Mouse (Mus musculus) heart, postnatal 0 days (tissue): ENCODE measurements at regions not wholly inside any gene's neighbourhood (a gene's known extent, or its start where the extent isn't known, plus 50 kb on each side); places are given as distances from the start of the nearest gene placed in this dataset.
"Not testable (repeated sequence)": the region's sequence is repeated elsewhere in the genome, so short reads cannot be mapped to it uniquely, and the experiment has no call there.

Experiments
- ATAC-seq: fragments of 200-750 bp; cut with Nextera tagmentation; 2 replicates; pipeline ENCODE4 v1.8.0; 2017; ENCODE audit warnings: low read depth, moderate number of reproducible peaks, moderate library complexity; ENCODE audit not compliant: insufficient read depth
- DNase-seq: peaks from one replicate; pipeline ENCODE4 v3.0.0-alpha.2; 2016; ENCODE audit warnings: low spot score
- H3K27ac ChIP-seq: fragments of 300-500 bp; sonication (generic); 2 replicates; pipeline ENCODE4 v1.5.1; 2014; ENCODE audit warnings: low read depth, mild to moderate bottlenecking
- H3K27me3 ChIP-seq: fragments of 300-500 bp; sonication (generic); 2 replicates; pipeline ENCODE4 v1.6.1; 2014; ENCODE audit warnings: low read length, mixed read lengths; ENCODE audit not compliant: control insufficient read depth, insufficient read depth
- H3K36me3 ChIP-seq: fragments of 300-500 bp; sonication (generic); replicated peaks from 2 replicates; pipeline ENCODE4 v1.6.1; 2014; ENCODE audit warnings: low read length, mixed read lengths; ENCODE audit not compliant: control insufficient read depth, insufficient read depth
- H3K4me1 ChIP-seq: fragments of 300-500 bp; sonication (generic); 2 replicates; pipeline ENCODE4 v1.6.1; 2014; ENCODE audit warnings: antibody characterized with exemption; ENCODE audit not compliant: control insufficient read depth, insufficient read depth
- H3K4me2 ChIP-seq: fragments of 300-500 bp; sonication (generic); 2 replicates; pipeline ENCODE4 v1.6.1; 2014; ENCODE audit warnings: low read depth, mild to moderate bottlenecking, low read length, moderate library complexity
- H3K4me3 ChIP-seq: fragments of 300-500 bp; sonication (generic); 2 replicates; pipeline ENCODE4 v1.5.1; 2014; ENCODE audit warnings: low read depth, low read length
- H3K9ac ChIP-seq: fragments of 300-500 bp; sonication (generic); replicated peaks from 2 replicates; pipeline ENCODE4 v1.6.1; 2014; ENCODE audit warnings: low read depth, low read length, mixed read lengths
- H3K9me3 ChIP-seq: fragments of 300-500 bp; sonication (generic); replicated peaks from 2 replicates; pipeline ENCODE4 v1.6.1; 2016; ENCODE audit warnings: low read length; ENCODE audit not compliant: control insufficient read depth
- CTCF ChIP-seq: IDR thresholded peaks from 2 replicates; pipeline ENCODE4 v1.5.1; 2016; ENCODE audit warnings: antibody characterized with exemption, control low read depth, low read depth
- EP300 ChIP-seq: IDR thresholded peaks from 2 replicates; pipeline ENCODE4 v1.6.1; 2016; ENCODE audit warnings: antibody characterized with exemption, low read depth
- WGBS: fragments of 180-500 bp; shearing (Covaris S2); extraction: QIAGEN DNeasy Blood & Tissue Kit; methylation state at CpG from one replicate; pipeline ENCODE4 v1.1.7; 2014; 5-methylcytosine and 5-hydroxymethylcytosine counted together

DNA sequence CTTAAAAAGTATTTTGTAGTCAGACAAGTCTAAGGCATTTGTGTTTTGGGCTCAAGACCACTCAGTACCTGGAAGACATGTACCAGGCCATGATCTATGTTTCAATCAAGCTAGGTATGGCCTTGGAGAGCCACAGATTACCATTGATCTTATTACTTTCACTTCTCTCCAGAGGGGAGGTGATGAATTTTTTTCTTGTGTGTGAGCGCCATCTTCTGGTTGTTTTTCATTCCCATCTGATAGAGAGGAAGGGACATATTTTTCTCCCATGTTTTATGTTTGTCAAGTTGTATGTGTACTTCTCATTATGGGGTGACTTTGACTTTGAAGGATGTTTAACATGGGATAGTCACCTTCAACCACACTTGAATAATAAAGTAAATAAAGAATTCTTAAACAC, 80.3 kb upstream of the Gm5150 start:
- TF ChIP-seq EP300 = no peak
- 0 out of 2 replicates have a peak, but pooled peaks have one; percentile 3 for TF ChIP-seq CTCF
- Histone ChIP-seq H3K4me1 (no peaks in the 10 kb centered on the region), H3K36me3 (no peaks in the 10 kb centered on the region), H3K4me3 (no peak overlapping the region), H3K27ac (no peak overlapping the region), H3K9me3 (no peaks in the 10 kb centered on the region), H3K9ac (no peak overlapping the region), H3K4me2 (no peak overlapping the region), H3K27me3 (no peaks in the 10 kb centered on the region)
- no peak for ATAC-seq
- WGBS = 25% methylated on average over 1 of the region's 1 CpGs
- DNase-seq = no peak

DNA sequence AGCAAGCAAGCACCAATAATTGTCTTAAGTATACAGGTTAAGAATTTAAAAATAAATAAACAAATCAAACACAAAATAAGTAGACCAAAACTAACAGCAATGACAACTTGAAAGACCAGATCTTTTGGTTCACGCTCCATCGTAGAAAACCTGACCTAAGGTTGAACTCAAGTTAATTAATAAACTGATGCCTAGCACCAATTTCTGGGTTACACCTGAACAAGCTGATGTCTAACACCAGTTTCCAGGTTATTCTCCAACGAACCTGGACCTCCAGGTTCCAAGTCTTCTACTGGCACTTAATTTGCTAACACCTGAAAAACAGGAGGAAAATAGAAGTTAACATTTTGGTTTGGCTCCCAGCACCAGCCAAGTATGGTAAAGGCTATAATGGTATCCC, 79.1 kb upstream of the Gm5150 start:
- DNase-seq = no peak
- 74% methylated on average over 3 of the region's 3 CpGs for WGBS
- TF ChIP-seq CTCF (no peak), EP300 (no peak)
- Histone ChIP-seq H3K9ac (no peak overlapping the region), H3K27ac (no peak overlapping the region), H3K36me3 (no peaks in the 10 kb centered on the region), H3K4me3 (no peak overlapping the region), H3K4me2 (no peak overlapping the region), H3K4me1 (no peaks in the 10 kb centered on the region), H3K9me3 (no peaks in the 10 kb centered on the region), H3K27me3 (no peaks in the 10 kb centered on the region)
- ATAC-seq = no peak

DNA sequence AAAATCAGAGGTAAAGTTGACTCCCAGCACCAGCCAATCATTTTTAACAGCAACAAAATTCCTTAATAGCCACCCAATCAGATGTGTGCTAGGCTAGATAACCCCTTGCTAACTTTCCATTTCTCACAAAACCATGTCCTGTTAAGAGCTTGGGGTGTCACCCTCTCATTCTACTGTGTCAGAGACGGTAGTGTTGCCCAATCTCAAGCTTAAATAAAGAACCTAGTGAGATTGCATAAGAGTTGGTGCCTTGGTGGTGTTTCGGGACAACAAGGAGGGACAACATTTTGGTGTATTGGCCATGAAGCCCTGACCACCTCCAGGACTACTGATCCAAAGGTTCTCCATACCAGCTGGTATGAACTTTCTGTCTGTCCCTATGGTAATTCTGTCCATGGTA, 72.9 kb upstream of the Gm5150 start:
- TF ChIP-seq CTCF (no peak), EP300 (no peak)
- Histone ChIP-seq H3K9me3 (no peaks in the 10 kb centered on the region), H3K27ac (no peak overlapping the region), H3K36me3 (no peaks in the 10 kb centered on the region), H3K27me3 (no peaks in the 10 kb centered on the region), H3K4me3 (no peak overlapping the region), H3K4me2 (no peak overlapping the region), H3K9ac (no peak overlapping the region), H3K4me1 (no peaks in the 10 kb centered on the region)
- DNase-seq = no peak
- no peak for ATAC-seq
- WGBS = 65% methylated on average over 2 of the region's 2 CpGs

DNA sequence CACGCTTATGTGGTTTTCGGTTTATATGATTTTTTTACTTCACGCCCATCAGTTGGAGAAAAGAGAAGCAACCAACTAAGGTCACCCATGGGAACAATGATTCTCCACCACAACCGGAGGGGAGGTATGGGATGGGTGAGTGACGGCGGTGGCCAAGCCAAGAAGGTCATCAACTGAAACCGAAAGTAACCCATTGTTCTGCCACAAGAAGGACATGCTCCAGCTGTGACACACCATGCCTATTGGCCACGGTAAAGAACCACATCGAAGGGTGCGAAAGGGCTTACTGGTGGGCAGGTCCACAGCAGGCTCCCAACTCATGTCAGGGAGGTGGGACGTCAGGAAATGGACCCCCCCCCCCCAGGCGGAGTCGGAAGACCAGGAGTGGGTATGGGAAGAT, 65.7 kb upstream of the Gm5150 start:
- 84% methylated on average over 13 of the region's 13 CpGs for WGBS
- TF ChIP-seq CTCF (no peak), EP300 (no peak)
- DNase-seq = no peak
- H3K9me3 ChIP-seq = no peaks in the 10 kb centered on the region
- H3K27ac ChIP-seq = no peak overlapping the region
- H3K36me3 ChIP-seq = no peaks in the 10 kb centered on the region
- no peak for ATAC-seq
- H3K27me3 ChIP-seq = no peaks in the 10 kb centered on the region
- H3K9ac ChIP-seq = no peak overlapping the region
- H3K4me2 ChIP-seq = no peak overlapping the region
- no peaks in the 10 kb centered on the region for H3K4me1 ChIP-seq
- no peak overlapping the region for H3K4me3 ChIP-seq

DNA sequence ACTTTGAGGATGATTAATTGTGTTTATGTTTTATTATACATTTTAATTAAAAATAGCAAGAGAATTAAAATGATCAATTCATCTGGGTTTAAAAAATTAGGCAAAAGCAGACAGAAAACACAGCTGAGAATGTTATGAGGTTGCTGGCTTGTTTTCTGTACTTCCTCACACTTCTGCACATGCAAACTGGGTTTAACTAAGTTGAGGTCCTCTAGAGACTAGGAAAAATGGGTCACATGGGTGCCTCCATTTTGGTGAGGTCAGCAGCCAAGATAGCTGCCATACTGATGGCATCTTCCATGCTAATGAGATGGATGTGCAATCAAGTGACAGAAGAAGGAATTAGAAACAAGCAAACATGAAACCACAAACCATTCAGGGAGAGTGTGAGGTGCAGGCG, 64.7 kb upstream of the Gm5150 start:
- Histone ChIP-seq H3K9me3 (no peaks in the 10 kb centered on the region), H3K27ac (no peak overlapping the region), H3K4me2 (no peak overlapping the region), H3K4me1 (no peaks in the 10 kb centered on the region), H3K36me3 (no peaks in the 10 kb centered on the region), H3K27me3 (no peaks in the 10 kb centered on the region), H3K4me3 (no peak overlapping the region), H3K9ac (no peak overlapping the region)
- 79% methylated on average over 1 of the region's 1 CpGs for WGBS
- TF ChIP-seq CTCF (no peak), EP300 (no peak)
- ATAC-seq = no peak
- no peak for DNase-seq

DNA sequence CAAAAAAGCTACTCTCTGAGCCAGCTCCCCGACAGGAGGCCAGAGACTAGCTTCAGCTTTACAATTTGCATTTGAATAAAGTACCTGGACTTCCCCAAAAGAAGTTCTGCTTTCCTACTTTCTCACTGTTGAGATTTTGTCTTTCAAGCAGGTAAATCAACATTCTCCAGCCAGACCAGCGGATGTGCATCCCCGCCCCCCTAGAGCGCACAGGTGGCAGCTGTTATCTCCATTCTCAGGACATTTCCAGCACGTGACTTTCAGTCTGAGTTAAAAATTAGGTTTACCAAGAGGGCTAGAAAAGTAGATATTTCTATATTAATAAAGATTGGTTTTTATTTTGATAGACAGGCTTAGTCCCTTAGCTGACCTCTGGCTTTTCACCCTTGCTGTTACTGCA, 51.5 kb upstream of the Gm5150 start:
- not testable (repeated sequence) for H3K9ac ChIP-seq, H3K9me3 ChIP-seq, H3K4me3 ChIP-seq, ATAC-seq, H3K4me1 ChIP-seq, H3K27ac ChIP-seq, DNase-seq, H3K27me3 ChIP-seq, H3K4me2 ChIP-seq, H3K36me3 ChIP-seq
- WGBS = 81% methylated on average over 5 of the region's 5 CpGs
